Comparison of ENCODE assay signal across 1 mouse cellular context in genomic region chr11:120714546-120714945, GRCm38 (mm10).
TF ChIP-seq lines count a peak whose summit lies in the region.

No protein-coding gene starts in this region.

TF ChIP-seq in MEL, 35 proteins besides CTCF, POLR2A, EP300 and RAD21:
- TF ChIP-seq ELF1 (IDR thresholded peaks at IDR 0.05; ENCODE audit: low read depth, low read length) (no peak), POLR2AphosphoS5 (IDR thresholded peaks at IDR 0.05; ENCODE audit: borderline replicate concordance, low read depth, low read length) (no peak), BHLHE40 (IDR thresholded peaks at IDR 0.05; ENCODE audit: borderline replicate concordance, low read depth, low read length) (no peak), POLR2AphosphoS2 (IDR thresholded peaks at IDR 0.05; ENCODE audit: low read length) (no peak), HCFC1 (IDR thresholded peaks at IDR 0.05; ENCODE audit: low read depth, low read length) (no peak), GABPA (IDR thresholded peaks at IDR 0.05; ENCODE audit: low read depth, low read length) (no peak), MAX (IDR thresholded peaks at IDR 0.05; ENCODE audit: low read length) (peak; percentile 46), NELFE (IDR thresholded peaks at IDR 0.05; ENCODE audit: low read depth, low read length) (no peak; the same call in 1 of the 2 replicates), MYC (IDR thresholded peaks at IDR 0.05; ENCODE audit: low read depth, low read length) (peak; percentile 34; the same call in 1 of the 2 replicates), RCOR1 (IDR thresholded peaks at IDR 0.05; ENCODE audit: low read depth, low read length) (no peak), ZKSCAN1 (IDR thresholded peaks at IDR 0.05; ENCODE audit: low read depth, low read length) (no peak), ZNF384 (IDR thresholded peaks at IDR 0.05; ENCODE audit: low read depth, low read length) (no peak), TAL1 (IDR thresholded peaks at IDR 0.05; ENCODE audit: low read length) (no peak), TBP (IDR thresholded peaks at IDR 0.05; ENCODE audit: low read depth, low read length) (no peak), JUND (IDR thresholded peaks at IDR 0.05; ENCODE audit: low read depth, low read length) (no peak), MAFK (IDR thresholded peaks at IDR 0.05; ENCODE audit: borderline replicate concordance, low read depth, low read length) (no peak), USF2 (IDR thresholded peaks at IDR 0.05; ENCODE audit: borderline replicate concordance in 1 of 2, insufficient read depth in 1 of 2, low read depth in 1 of 2, low read length in 2 of 2) (no peak), ETS1 (IDR thresholded peaks at IDR 0.05; ENCODE audit: low read depth, low read length) (0 out of 2 replicates have a peak, but pooled peaks have one; percentile 22), E2F4 (IDR thresholded peaks at IDR 0.05; ENCODE audit: borderline replicate concordance, low read depth, low read length) (no peak), ZC3H11A (IDR thresholded peaks at IDR 0.05; ENCODE audit: low read depth, low read length) (no peak), NRF1 (IDR thresholded peaks at IDR 0.05; ENCODE audit: insufficient read depth, low read depth, low read length, poor library complexity, severe bottlenecking) (no peak), MXI1 (IDR thresholded peaks at IDR 0.05; ENCODE audit: low read depth, low read length) (peak; percentile 18; the same call in 1 of the 2 replicates), SMC3 (IDR thresholded peaks at IDR 0.05; ENCODE audit: low read depth, low read length) (no peak), MYB (IDR thresholded peaks at IDR 0.05; ENCODE audit: low read depth, low read length) (no peak), ZMIZ1 (IDR thresholded peaks at IDR 0.05; ENCODE audit: low read depth, low read length) (no peak), GATA1 (IDR thresholded peaks at IDR 0.05; ENCODE audit: low read depth, low read length) (0 out of 2 replicates have a peak, but pooled peaks have one; percentile 15), USF1 (IDR thresholded peaks at IDR 0.05; ENCODE audit: low read depth, low read length) (no peak), CHD1 (IDR thresholded peaks at IDR 0.05; ENCODE audit: low read depth, low read length) (no peak), MAZ (IDR thresholded peaks at IDR 0.05; ENCODE audit: low read depth, low read length) (no peak), UBTF (IDR thresholded peaks at IDR 0.05; ENCODE audit: borderline replicate concordance, insufficient read depth, low read depth, low read length) (no peak), SIN3A (IDR thresholded peaks at IDR 0.05; ENCODE audit: low read length) (0 out of 2 replicates have a peak, but pooled peaks have one; percentile 19), TCF12 (IDR thresholded peaks at IDR 0.05; ENCODE audit: low read depth, low read length) (no peak), MEF2A (IDR thresholded peaks at IDR 0.05; ENCODE audit: extremely low read depth, insufficient replicate concordance, low read depth, low read length, poor library complexity, severe bottlenecking) (no peak), CHD2 (IDR thresholded peaks at IDR 0.05; ENCODE audit: low read length) (no peak), KAT2A (conservative IDR thresholded peaks at IDR 0.05; ENCODE audit: low read depth, low read length) (no peak)
